Mouse (Mus musculus): ENCODE results near the gene Tnk2. TPM values are rescaled to one million over a fixed set of nuclear protein-coding genes. Genes with fewer than 3 reads are reported as not detected.
A peak's percentile ranks its signal among the peaks of the same experiment; 100 is the strongest.
"Not testable (repeated sequence)": the region's sequence is repeated elsewhere in the genome, so short reads cannot be mapped to it uniquely, and the experiment has no call there.

The Tnk2 gene
- total RNA-seq, 1 experiment from 2014 or later: 26.3 TPM

- no peak for ATAC-seq (replicated peaks; ENCODE audit: insufficient number of reproducible peaks, low FRiP score, low TSS enrichment, poor library complexity, severe bottlenecking)
These were observed 10.1 kb upstream of the Tnk2 start for GRCm38 (mm10) chr16:32633486-32634012.

DNA sequence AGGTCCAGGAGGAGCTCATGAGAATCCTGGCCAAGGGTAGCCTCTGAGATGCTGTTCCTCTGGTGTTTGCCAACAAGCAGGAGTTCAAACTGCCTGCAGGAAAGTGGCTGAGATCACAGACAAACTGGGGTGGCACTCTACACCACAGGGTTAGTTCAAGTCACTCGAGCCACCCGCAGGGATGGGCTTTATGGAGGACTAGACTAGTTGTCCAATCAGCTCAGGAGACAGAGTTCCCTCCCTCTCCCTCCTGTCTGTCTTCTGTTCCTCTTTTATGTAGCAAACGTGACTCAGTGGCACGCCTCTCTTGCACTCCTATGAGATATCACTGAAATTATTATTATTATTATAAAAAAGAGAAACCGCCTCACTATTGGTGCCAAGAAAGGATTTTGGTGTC, 9.5 kb upstream of the Tnk2 start:
- no peak for ATAC-seq (replicated peaks; ENCODE audit: insufficient number of reproducible peaks, low FRiP score, low TSS enrichment, poor library complexity, severe bottlenecking)

DNA sequence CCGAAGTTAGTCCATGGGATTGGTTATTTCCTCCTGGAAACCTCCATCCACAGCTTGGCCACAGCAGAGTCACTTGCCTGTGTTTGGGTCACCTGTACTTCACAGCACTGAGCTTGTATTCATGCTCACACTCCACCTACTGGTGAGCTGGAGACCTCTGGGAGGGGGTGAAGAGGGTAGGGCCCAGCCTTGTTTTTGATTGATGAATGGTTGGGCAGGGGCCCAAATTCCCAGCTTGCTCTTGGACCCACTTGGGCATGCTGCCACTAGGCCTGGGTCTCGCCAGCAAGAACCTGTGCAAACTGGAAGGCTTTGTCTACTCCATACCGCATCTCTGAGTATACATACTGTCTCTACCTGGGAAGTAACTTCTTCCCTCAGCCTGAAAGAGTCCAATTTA, 8.4 kb upstream of the Tnk2 start:
- no peak for ATAC-seq (replicated peaks; ENCODE audit: insufficient number of reproducible peaks, low FRiP score, low TSS enrichment, poor library complexity, severe bottlenecking)

GRCm38 (mm10) chr16:32636331-32636730, 7.3 kb upstream of the Tnk2 start:
- no peak for ATAC-seq (replicated peaks; ENCODE audit: insufficient number of reproducible peaks, low FRiP score, low TSS enrichment, poor library complexity, severe bottlenecking)

DNA sequence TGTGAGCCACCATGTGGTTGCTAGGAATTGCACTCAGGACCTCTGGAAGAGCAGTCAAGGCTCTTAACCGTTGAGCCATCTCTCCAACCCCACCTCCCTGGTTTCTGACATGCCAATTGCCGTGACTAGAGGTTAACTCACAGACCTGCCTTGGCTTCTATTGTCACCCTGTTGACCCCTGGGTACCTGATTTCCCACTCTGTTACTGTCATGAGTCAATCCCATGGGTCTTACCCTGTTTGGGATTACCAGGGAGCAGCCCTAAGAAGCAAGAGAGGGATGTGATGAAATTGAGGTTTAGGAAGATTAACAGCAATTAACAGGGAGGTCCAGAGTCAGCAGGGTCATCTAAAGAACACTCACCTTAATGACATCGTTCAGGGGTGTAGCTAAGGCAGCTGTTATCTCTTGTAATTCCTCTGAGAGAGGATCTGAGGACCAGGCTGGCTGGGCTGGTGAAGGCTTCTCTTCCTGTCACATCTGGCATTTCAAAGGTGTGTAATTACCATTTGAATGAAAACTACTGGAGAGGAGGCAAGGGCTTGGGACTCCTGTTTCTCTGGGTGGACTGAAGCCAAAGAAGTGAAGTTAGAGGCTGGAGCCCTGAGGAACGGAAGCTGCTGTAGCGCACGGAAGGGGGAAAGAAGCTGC, 6.7 kb upstream of the Tnk2 start:
- no peak for ATAC-seq (replicated peaks; ENCODE audit: insufficient number of reproducible peaks, low FRiP score, low TSS enrichment, poor library complexity, severe bottlenecking)

DNA sequence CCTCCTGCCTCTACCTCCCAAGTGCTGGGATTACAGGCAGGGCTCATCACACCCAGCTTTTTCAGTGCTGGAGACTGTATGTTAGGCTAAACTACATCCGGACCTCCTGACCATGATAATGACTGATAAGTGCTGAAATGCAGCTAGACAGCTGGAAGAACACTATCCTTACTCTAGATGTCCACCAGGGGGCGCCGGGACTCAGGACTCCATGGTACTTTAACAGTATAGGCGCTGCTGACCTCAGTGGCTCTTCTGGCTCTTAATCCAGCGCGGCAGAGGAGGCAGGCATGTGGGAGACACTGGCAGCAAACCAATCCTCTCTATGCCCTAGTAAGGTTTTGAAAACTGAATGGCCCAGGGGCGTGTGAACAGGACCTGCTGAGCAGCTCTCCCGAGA, 5.2 kb upstream of the Tnk2 start:
- ATAC-seq (replicated peaks; ENCODE audit: insufficient number of reproducible peaks, low FRiP score, low TSS enrichment, poor library complexity, severe bottlenecking): peak; percentile 90

DNA sequence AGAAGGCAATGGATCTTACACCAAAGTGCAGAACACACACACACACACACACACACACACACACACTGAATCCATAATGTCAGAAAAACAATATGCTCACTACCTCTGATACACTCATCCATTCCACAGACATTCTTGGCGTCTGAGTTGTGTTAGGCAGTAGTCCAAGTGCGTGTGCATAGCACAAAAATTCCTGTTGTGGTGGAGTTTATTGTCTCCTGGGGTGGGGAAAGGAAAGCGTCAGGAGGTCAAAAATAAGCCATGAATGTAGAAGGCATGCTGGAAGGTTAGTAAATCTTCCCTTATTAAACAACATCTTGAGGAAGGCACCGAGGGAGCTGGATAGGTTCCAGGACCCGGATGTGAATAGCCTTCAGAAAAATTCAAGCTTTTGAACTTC, 3.6 kb upstream of the Tnk2 start:
- ATAC-seq (replicated peaks; ENCODE audit: insufficient number of reproducible peaks, low FRiP score, low TSS enrichment, poor library complexity, severe bottlenecking): no peak

- not testable (repeated sequence) for ATAC-seq (replicated peaks; ENCODE audit: insufficient number of reproducible peaks, low FRiP score, low TSS enrichment, poor library complexity, severe bottlenecking)
These were observed 3.0 kb upstream of the Tnk2 start for GRCm38 (mm10) chr16:32640683-32641082.

DNA sequence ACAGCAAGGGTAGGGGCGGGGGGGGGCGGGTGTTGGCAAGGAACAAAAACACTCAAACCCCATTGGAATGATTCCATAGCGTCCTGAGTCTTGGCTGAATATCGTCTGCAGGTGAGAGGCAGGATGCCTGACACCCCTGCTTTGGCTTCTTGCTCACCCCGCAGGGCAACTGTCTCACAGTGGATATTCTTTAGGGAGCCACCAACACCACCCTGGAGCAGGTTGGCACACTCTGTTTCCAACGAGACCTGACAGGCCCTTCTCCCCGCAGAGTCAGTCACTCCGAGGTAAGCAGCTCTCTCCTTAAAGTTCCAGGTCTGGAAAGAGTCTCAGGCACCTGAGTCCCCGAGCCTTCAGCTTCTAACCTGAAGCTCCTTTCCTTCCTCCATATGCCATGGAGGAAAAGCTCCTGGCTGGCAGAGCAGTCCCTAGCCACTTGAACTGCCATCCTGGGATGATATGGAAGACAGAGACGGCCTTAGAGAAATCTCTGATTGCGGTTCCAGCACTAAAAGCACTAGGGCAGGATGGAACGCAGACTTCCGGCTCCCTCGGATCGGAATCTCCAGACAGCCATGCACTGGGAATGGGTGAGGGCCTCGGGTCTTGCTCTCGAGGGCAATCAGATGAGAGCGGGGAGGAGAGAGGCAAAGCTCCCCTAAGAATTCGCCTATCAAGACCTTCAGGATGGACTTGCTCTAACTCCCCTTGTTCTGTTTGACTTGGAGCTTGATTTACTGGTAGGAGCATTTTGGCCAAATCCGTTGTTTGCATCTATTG, 2.0 kb upstream of the Tnk2 start:
- no peak for ATAC-seq (replicated peaks; ENCODE audit: insufficient number of reproducible peaks, low FRiP score, low TSS enrichment, poor library complexity, severe bottlenecking)

GRCm38 (mm10) chr16:32642280-32642679, 1.4 kb upstream of the Tnk2 start:
- ATAC-seq (replicated peaks; ENCODE audit: insufficient number of reproducible peaks, low FRiP score, low TSS enrichment, poor library complexity, severe bottlenecking): no peak

GRCm38 (mm10) chr16:32644069-32644800, 561 bp downstream of the Tnk2 start:
- no peak for ATAC-seq (replicated peaks; ENCODE audit: insufficient number of reproducible peaks, low FRiP score, low TSS enrichment, poor library complexity, severe bottlenecking)

DNA sequence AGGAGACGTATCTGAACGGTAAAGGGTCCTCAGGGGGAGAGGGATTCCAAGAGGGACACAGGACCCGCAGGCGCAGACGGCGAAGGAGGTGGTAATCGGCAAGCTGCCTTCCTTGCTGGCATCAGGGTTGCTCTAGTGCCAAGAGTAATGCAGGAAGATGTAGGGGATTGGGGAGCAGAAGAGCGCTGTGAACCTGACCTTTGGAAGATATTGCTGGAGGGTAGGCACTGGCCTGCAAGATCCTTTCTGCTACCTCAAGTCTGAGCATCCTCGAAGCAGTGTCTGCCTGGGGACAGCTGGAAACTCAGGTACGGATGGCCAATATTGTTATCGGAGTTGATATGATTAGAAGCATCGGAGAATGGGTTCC, 1.1 kb downstream of the Tnk2 start:
- no peak; the same call in 1 of the 2 replicates for ATAC-seq (replicated peaks; ENCODE audit: insufficient number of reproducible peaks, low FRiP score, low TSS enrichment, poor library complexity, severe bottlenecking)

- peak; percentile 73 for ATAC-seq (replicated peaks; ENCODE audit: insufficient number of reproducible peaks, low FRiP score, low TSS enrichment, poor library complexity, severe bottlenecking)
These were observed 1.8 kb downstream of the Tnk2 start for GRCm38 (mm10) chr16:32645361-32645914.

DNA sequence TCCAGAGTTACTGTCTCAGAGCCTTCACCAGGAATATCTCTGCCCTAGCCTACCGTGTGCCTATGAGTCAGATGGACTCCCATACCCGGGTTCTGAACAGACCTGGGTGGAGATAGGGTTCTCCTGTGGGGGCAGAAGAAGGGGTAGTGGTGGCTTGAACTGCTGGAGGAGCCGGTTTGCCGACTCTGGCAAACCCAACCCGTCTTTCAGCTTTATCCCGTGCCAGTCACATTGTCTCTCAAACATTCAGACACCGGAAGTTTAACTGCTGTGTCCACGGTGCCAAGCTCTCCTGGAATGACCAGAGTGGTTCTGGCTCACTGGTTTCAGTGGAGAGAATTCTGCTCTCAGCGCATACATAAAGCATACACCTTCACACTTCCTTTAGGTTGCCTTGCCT, 2.3 kb downstream of the Tnk2 start:
- no peak for ATAC-seq (replicated peaks; ENCODE audit: insufficient number of reproducible peaks, low FRiP score, low TSS enrichment, poor library complexity, severe bottlenecking)

- ATAC-seq (replicated peaks; ENCODE audit: insufficient number of reproducible peaks, low FRiP score, low TSS enrichment, poor library complexity, severe bottlenecking): no peak
These were observed 4.0 kb downstream of the Tnk2 start for GRCm38 (mm10) chr16:32647712-32648111.

GRCm38 (mm10) chr16:32650461-32650860, 6.8 kb downstream of the Tnk2 start:
- ATAC-seq (replicated peaks; ENCODE audit: insufficient number of reproducible peaks, low FRiP score, low TSS enrichment, poor library complexity, severe bottlenecking): no peak

GRCm38 (mm10) chr16:32650974-32651618, 7.4 kb downstream of the Tnk2 start:
- peak; percentile 90 for ATAC-seq (replicated peaks; ENCODE audit: insufficient number of reproducible peaks, low FRiP score, low TSS enrichment, poor library complexity, severe bottlenecking)

- ATAC-seq (replicated peaks; ENCODE audit: insufficient number of reproducible peaks, low FRiP score, low TSS enrichment, poor library complexity, severe bottlenecking): no peak; the same call in 1 of the 2 replicates
These were observed 10.5 kb downstream of the Tnk2 start for GRCm38 (mm10) chr16:32654071-32654733.
